Mouse (Mus musculus) E14TG2a.4 (cell line): Measurements from ENCODE around the gene Man1c1.
A peak's percentile ranks its signal among the peaks of the same experiment; 100 is the strongest.

Source experiments
- H3K27me3 ChIP-seq: 2 replicates; pipeline ENCODE4 v1.6.1; 2014; ENCODE audit warnings: low read length, control low read depth; ENCODE audit not compliant: insufficient read depth
- H3K36me3 ChIP-seq: 2 replicates; pipeline ENCODE4 v1.6.1; 2014; ENCODE audit warnings: low read length, control low read depth; ENCODE audit not compliant: insufficient read depth
- H3K4me1 ChIP-seq: replicated peaks from 2 replicates; pipeline ENCODE4 v1.6.1; 2014; ENCODE audit warnings: low read depth, low read length, control low read depth
- H3K4me3 ChIP-seq: replicated peaks from 2 replicates; pipeline ENCODE4 v1.5.1; 2014; ENCODE audit warnings: mild to moderate bottlenecking, low read length
- H3K9me3 ChIP-seq: 2 replicates; pipeline ENCODE4 v1.6.1; 2014; ENCODE audit warnings: low read length, control low read depth
- CTCF ChIP-seq: conservative IDR thresholded peaks from 2 replicates; pipeline ENCODE4 v1.5.1; 2014; ENCODE audit warnings: low read length
- NANOG ChIP-seq: IDR thresholded peaks from 2 replicates; pipeline ENCODE4 v1.6.1; 2014; ENCODE audit warnings: borderline replicate concordance, low read length, mixed read lengths
- POU5F1 ChIP-seq: IDR thresholded peaks from 2 replicates; pipeline ENCODE4 v1.6.1; 2014; ENCODE audit warnings: low read length, borderline replicate concordance

Gene Man1c1

DNA sequence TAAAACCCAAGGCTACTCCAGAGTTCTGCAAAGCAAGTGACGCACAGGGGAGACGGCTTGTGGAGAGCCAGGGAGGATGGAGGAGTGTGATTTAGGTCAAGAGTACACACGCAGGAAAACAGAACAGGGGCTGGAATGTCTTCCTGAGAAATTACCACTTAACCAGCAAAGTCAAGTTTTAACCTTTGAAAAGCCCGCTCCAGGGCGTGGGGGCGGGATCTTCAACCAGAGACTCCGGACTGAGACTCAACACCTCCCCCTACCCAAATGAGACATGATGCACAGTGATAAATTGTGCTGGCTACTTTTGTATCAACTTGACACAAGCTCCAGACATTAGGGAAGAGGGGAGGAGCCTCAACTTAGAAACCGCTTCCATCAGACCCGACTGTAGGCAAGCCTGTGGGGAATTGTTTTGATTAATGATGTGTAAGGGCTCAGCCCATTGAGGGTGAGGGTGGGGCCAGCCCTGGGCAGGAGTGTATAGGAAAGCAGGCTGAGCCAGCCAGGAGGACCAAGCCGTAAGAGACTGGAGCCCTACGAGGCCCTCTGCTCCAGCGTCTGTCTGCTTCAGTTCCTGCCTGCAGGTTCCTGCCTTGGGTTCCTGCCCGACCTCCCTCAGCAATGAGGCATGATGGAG, 17.9 kb downstream of the Man1c1 start:
- H3K27me3 ChIP-seq, result peaks cover 6% of the 10 kb centered on the region
- TF ChIP-seq POU5F1 (no peak), NANOG (no peak)

DNA sequence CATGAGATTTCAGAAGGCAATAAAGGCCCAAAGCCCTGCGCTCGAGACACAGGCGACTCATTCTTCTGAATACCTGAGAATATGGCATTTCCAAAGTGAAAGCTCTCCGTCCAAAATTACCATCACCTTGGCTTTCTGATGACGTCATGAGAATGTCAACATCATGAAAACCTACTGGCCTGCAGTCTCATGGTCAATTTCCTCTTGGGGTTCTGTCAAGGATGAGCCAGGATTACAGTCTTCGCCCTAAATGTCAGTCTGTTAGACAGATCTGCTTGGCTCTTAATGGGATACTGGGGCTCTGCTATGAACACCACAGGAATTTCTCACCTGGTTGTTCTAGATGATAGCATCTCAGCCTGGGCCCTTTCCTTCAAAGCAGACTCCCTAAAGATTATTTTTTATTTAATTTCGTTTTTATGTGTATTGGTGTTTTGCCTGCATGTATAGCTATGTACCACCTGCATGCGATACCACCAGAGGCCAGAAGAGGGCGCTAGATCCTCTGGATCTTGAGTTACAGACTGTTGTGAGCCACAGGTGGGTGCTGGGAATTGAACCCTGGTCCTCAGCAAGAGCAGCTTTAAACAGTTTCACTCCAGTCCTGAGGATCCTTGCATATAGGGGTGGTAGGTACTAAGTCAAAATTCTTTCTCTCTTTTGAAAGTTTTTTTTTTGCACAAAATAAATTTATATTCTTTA, 19.3 kb downstream of the Man1c1 start:
- TF ChIP-seq CTCF (peak; percentile 63), NANOG (no peak), POU5F1 (no peak)
- H3K27me3 ChIP-seq, result peaks cover 6% of the 10 kb centered on the region
- H3K4me3 ChIP-seq, result no peak overlapping the region
- H3K36me3 ChIP-seq, result no peaks in the 10 kb centered on the region
- H3K9me3 ChIP-seq, result no peaks in the 10 kb centered on the region
- H3K4me1 ChIP-seq, result peaks cover 55% of the 10 kb centered on the region

More for the DNA sequence above, 17.9 kb downstream of the Man1c1 start:
- no peak overlapping the region for H3K4me3 ChIP-seq
- no peaks in the 10 kb centered on the region for H3K9me3 ChIP-seq
- H3K36me3 ChIP-seq, result no peaks in the 10 kb centered on the region
- peaks cover 53% of the 10 kb centered on the region for H3K4me1 ChIP-seq

DNA sequence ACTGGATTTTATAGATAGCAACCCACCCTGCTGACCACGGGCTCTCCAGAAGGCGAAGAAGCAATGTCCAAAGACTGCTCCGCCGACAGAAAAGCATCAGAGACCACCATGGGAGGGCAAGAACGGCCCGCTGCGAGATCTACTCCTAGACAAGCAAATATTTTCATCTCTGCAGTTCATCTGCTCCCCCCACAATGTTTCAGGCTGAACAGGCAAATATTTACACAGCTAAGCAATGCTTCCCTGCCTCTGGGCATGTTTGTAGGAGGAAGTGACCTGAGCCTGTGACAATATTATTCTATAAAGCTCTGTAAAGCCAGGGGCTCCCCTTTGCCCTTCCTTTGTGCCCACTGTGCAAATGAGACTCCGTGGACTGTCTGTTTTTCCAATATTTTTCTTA, 20.2 kb downstream of the Man1c1 start:
- H3K27me3 ChIP-seq, result peaks cover 6% of the 10 kb centered on the region
- TF ChIP-seq POU5F1 (no peak), NANOG (no peak), CTCF (no peak)
- H3K36me3 ChIP-seq, result no peaks in the 10 kb centered on the region
- no peak overlapping the region for H3K4me3 ChIP-seq
- peaks cover 58% of the 10 kb centered on the region for H3K4me1 ChIP-seq
- no peaks in the 10 kb centered on the region for H3K9me3 ChIP-seq

- H3K36me3 ChIP-seq, result no peaks in the 10 kb centered on the region
- no peaks in the 10 kb centered on the region for H3K9me3 ChIP-seq
- TF ChIP-seq CTCF (no peak), POU5F1 (no peak), NANOG (no peak)
- peaks cover 6% of the 10 kb centered on the region for H3K27me3 ChIP-seq
- peaks cover 65% of the 10 kb centered on the region for H3K4me1 ChIP-seq
- H3K4me3 ChIP-seq, result no peak overlapping the region
Measured at GRCm38 (mm10) chr4:134683008-134683407, 21.1 kb downstream of the Man1c1 start.

DNA sequence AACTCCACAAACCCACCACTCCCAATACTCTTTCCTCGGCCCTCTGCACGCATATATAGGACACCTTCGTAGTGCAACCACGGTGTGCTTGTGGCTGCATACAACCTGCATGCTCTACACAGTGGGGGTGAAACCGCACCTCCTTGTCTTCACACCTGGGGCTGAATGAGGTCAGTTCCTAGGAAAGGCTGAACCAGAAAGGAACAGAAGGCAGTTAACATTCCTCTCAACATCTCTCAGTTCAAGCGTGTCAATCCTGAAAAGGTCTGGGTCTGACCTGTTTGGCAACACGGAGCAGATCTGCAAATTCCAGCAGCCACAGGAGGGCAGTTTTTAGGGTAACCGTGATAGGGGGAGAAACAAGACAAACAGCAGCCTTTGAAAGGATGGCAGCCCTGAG, 21.7 kb downstream of the Man1c1 start:
- Histone ChIP-seq H3K4me1 (peaks cover 65% of the 10 kb centered on the region), H3K4me3 (no peak overlapping the region), H3K36me3 (no peaks in the 10 kb centered on the region), H3K9me3 (no peaks in the 10 kb centered on the region), H3K27me3 (peaks cover 6% of the 10 kb centered on the region)
- TF ChIP-seq NANOG (no peak), CTCF (no peak), POU5F1 (no peak)

DNA sequence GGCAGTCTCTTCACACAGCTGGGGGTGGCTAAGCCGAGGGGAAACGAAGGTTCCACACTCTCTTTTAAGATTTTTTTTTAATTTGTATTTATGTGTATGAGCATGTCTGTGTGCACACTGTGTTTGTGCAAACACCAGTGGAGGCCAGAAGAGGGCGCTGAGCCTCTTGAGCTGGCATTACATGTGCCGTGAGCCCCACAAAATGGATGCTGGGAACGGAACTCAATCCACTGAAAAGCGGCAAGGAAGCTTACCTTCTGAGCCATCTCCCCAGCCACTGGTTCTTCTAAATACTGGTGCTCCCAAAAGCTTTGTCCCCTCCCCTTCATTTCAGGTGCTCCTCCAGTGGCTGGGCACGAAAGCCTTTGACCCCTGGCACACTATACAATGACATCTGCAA, 22.3 kb downstream of the Man1c1 start:
- Histone ChIP-seq H3K27me3 (peaks cover 6% of the 10 kb centered on the region), H3K4me3 (no peak overlapping the region), H3K9me3 (no peaks in the 10 kb centered on the region), H3K36me3 (no peaks in the 10 kb centered on the region), H3K4me1 (peaks cover 65% of the 10 kb centered on the region)
- TF ChIP-seq POU5F1 (no peak), NANOG (no peak), CTCF (peak; percentile 60)

- Histone ChIP-seq H3K4me3 (peak overlapping the region; percentile 26; the same call in 1 of the 2 replicates), H3K9me3 (no peaks in the 10 kb centered on the region), H3K27me3 (peaks cover 3% of the 10 kb centered on the region; the same call in 1 of the 2 replicates), H3K36me3 (no peaks in the 10 kb centered on the region), H3K4me1 (peaks cover 41% of the 10 kb centered on the region)
- TF ChIP-seq CTCF, result no peak
- no peak for TF ChIP-seq POU5F1
- no peak for TF ChIP-seq NANOG
Measured at GRCm38 (mm10) chr4:134677556-134678508, 26.3 kb downstream of the Man1c1 start.

GRCm38 (mm10) chr4:134675800-134676199, 28.3 kb downstream of the Man1c1 start:
- H3K27me3 ChIP-seq, result 0 out of 2 replicates have a peak, but pooled peaks cover 3% of the 10 kb centered on the region
- H3K4me1 ChIP-seq, result peaks cover 38% of the 10 kb centered on the region
- no peaks in the 10 kb centered on the region for H3K9me3 ChIP-seq
- TF ChIP-seq CTCF (no peak), POU5F1 (no peak), NANOG (no peak)
- H3K36me3 ChIP-seq, result no peaks in the 10 kb centered on the region
- no peak overlapping the region for H3K4me3 ChIP-seq
